Mouse (Mus musculus) cerebellum, adult 9-11 months (tissue): ENCODE measurements at regions not wholly inside any gene's neighbourhood (a gene's known extent, or its start where the extent isn't known, plus 50 kb on each side); places are given as distances from the start of the nearest gene placed in this dataset.

Experiments used
- DNase-seq: peaks from one replicate; pipeline ENCODE4 v3.0.0; 2022

GRCm38 (mm10) chr1:27745200-27745599, 1034.9 kb downstream of the Gm597 start:
- DNase-seq = peak; percentile 87
